Mouse (Mus musculus) CH12.LX (cell line): ENCODE results near the gene Mfap3. TPM values are rescaled to one million over a fixed set of nuclear protein-coding genes. Genes with fewer than 3 reads are reported as not detected.

Experiments used
- DNase-seq: peaks from one replicate; pipeline ENCODE4 v3.0.0-alpha.2; 2013; ENCODE audit errors: extremely low read depth
- H3K27ac ChIP-seq: 2 replicates; pipeline ENCODE4 v1.5.1; 2012; ENCODE audit warnings: low read depth, mild to moderate bottlenecking, control low read depth, moderate library complexity; ENCODE audit not compliant: insufficient read depth
- H3K27me3 ChIP-seq: replicated peaks from 2 replicates; pipeline ENCODE3; 2012; ENCODE audit warnings: inconsistent platforms
- H3K36me3 ChIP-seq, 2 experiments: replicated peaks in 1 of 2; 2 replicates each; pipeline versions ENCODE3 to v1.6.1; 2012; ENCODE audit warnings: inconsistent platforms in 1 of 2, low read length in 1 of 2, mild to moderate bottlenecking in 1 of 2, mixed read lengths in 1 of 2, moderate library complexity in 1 of 2; ENCODE audit not compliant: control insufficient read depth in 1 of 2, insufficient read depth in 1 of 2
- H3K4me1 ChIP-seq, 2 experiments: 2 replicates each; pipeline ENCODE4 v1.6.1; 2012; ENCODE audit warnings: inconsistent platforms in 1 of 2, moderate library complexity in 1 of 2; ENCODE audit not compliant: insufficient read depth in 2 of 2, control insufficient read depth in 1 of 2
- H3K4me2 ChIP-seq: 2 replicates; pipeline ENCODE4 v1.6.1; 2012; ENCODE audit warnings: low read depth, mild to moderate bottlenecking, control low read depth; ENCODE audit not compliant: poor library complexity, insufficient read depth, severe bottlenecking
- H3K4me3 ChIP-seq, 3 experiments: fragments of 150-350 bp in 1 of 3; sonication (generic) in 1 of 3; replicated peaks in 1 of 3; 2 replicates each; pipeline versions ENCODE3 to v1.5.1; 2011 to 2012; ENCODE audit warnings: low read depth in 2 of 3, low read length in 2 of 3, mild to moderate bottlenecking in 2 of 3, moderate library complexity in 2 of 3, control low read depth in 1 of 3, improper control_type of control experiment in 1 of 3, inconsistent platforms in 1 of 3, mixed read lengths in 1 of 3; ENCODE audit not compliant: poor library complexity in 1 of 3
- H3K79me2 ChIP-seq: replicated peaks from 2 replicates; pipeline ENCODE4 v1.6.1; 2012; ENCODE audit warnings: mild to moderate bottlenecking, moderate library complexity; ENCODE audit not compliant: control insufficient read depth, poor library complexity, insufficient read depth, severe bottlenecking; ENCODE audit errors: extremely low read depth
- H3K9ac ChIP-seq: 2 replicates; pipeline ENCODE4 v1.6.1; 2012; ENCODE audit warnings: low read depth, mild to moderate bottlenecking, control low read depth, moderate library complexity; ENCODE audit not compliant: insufficient read depth
- H3K9me3 ChIP-seq: replicated peaks from 2 replicates; pipeline ENCODE3; 2012; ENCODE audit warnings: low read length, inconsistent platforms, mixed read lengths
- CTCF ChIP-seq, 2 experiments: IDR thresholded peaks in 1 of 2; conservative IDR thresholded peaks in 1 of 2; 2 replicates each; pipeline ENCODE4 v1.5.1; 2011 to 2012; ENCODE audit warnings: low read depth in 2 of 2, low read length in 2 of 2, improper control_type of control experiment in 1 of 2, inconsistent platforms in 1 of 2, mild to moderate bottlenecking in 1 of 2, moderate library complexity in 1 of 2
- EP300 ChIP-seq: IDR thresholded peaks from 2 replicates; pipeline ENCODE4 v1.6.1; 2011; ENCODE audit warnings: low read length, improper control_type of control experiment
- ETS1 ChIP-seq: conservative IDR thresholded peaks from 2 replicates; pipeline ENCODE4 v1.6.1; 2012; ENCODE audit warnings: low read depth, mild to moderate bottlenecking, inconsistent platforms, low read length, improper control_type of control experiment, moderate library complexity
- GABPA ChIP-seq: IDR thresholded peaks from 2 replicates; pipeline ENCODE4 v1.6.1; 2012; ENCODE audit warnings: low read depth, low read length, improper control_type of control experiment, inconsistent platforms; ENCODE audit not compliant: insufficient replicate concordance
- JUN ChIP-seq: IDR thresholded peaks from 2 replicates; pipeline ENCODE4 v1.6.1; 2011; ENCODE audit warnings: low read depth, mild to moderate bottlenecking, low read length, improper control_type of control experiment, moderate library complexity; ENCODE audit not compliant: insufficient read depth
- MAFK ChIP-seq: IDR thresholded peaks from 2 replicates; pipeline ENCODE4 v1.6.1; 2011; ENCODE audit warnings: low read length, improper control_type of control experiment; ENCODE audit not compliant: insufficient replicate concordance
- MAX ChIP-seq: IDR thresholded peaks from 2 replicates; pipeline ENCODE4 v1.6.1; 2011; ENCODE audit warnings: low read length, improper control_type of control experiment
- MEF2A ChIP-seq: IDR thresholded peaks from 2 replicates; pipeline ENCODE4 v1.6.1; 2014; ENCODE audit warnings: low read depth, mild to moderate bottlenecking, inconsistent platforms, low read length, improper control_type of control experiment, borderline replicate concordance
- PAX5 ChIP-seq: IDR thresholded peaks from 2 replicates; pipeline ENCODE4 v1.6.1; 2012; ENCODE audit warnings: low read length, inconsistent platforms, mixed read lengths
- POLR2A ChIP-seq: IDR thresholded peaks from 2 replicates; pipeline ENCODE4 v1.6.1; 2011; ENCODE audit warnings: low read depth, mild to moderate bottlenecking, improper control_type of control experiment, low read length
- RCOR1 ChIP-seq: conservative IDR thresholded peaks from 2 replicates; pipeline ENCODE4 v1.6.1; 2012; ENCODE audit warnings: low read depth, mild to moderate bottlenecking, inconsistent platforms, low read length, improper control_type of control experiment
- SIN3A ChIP-seq: IDR thresholded peaks from 2 replicates; pipeline ENCODE4 v1.6.1; 2012; ENCODE audit warnings: low read length, improper control_type of control experiment, inconsistent platforms
- UBTF ChIP-seq: IDR thresholded peaks from 2 replicates; pipeline ENCODE4 v1.6.1; 2012; ENCODE audit warnings: low read depth, mild to moderate bottlenecking, inconsistent platforms, low read length, improper control_type of control experiment, moderate library complexity
- USF1 ChIP-seq: IDR thresholded peaks from 2 replicates; pipeline ENCODE4 v1.6.1; 2014; ENCODE audit warnings: low read depth, mild to moderate bottlenecking, inconsistent platforms, low read length, improper control_type of control experiment
- ZKSCAN1 ChIP-seq: IDR thresholded peaks from 2 replicates; pipeline ENCODE4 v1.6.1; 2012; ENCODE audit warnings: low read depth, inconsistent platforms, low read length, improper control_type of control experiment, borderline replicate concordance
- ZNF384 ChIP-seq: IDR thresholded peaks from 2 replicates; pipeline ENCODE4 v1.6.1; 2012; ENCODE audit warnings: low read depth, low read length, improper control_type of control experiment, inconsistent platforms
- dilution Hi-C: fragments of 300-500 bp; cut with MboI; formaldehyde crosslinking; loops from 2 replicates; pipeline ENCODE4 v1.14.3; 2020; ENCODE audit warnings: low sequenced_read_pairs; ENCODE audit not compliant: extremely low pct_unique_long_range_greater_than_20kb, extremely low pct_ligation_motif_present
- in situ Hi-C: fragments of 300-500 bp; cut with MboI; formaldehyde crosslinking; loops from 3 replicates; pipeline ENCODE4 v1.14.3; 2019; ENCODE audit warnings: low sequenced_read_pairs, low pct_ligation_motif_present, low pct_unique_long_range_greater_than_20kb, mixed read lengths
- polyA plus RNA-seq: library from polyadenylated mRNA; unstranded; fragments of >175 nt; gene quantifications from 2 replicates; pipeline ENCODE4 v1.2.1, GENCODE M21; 2012; ENCODE audit warnings: low read depth; ENCODE audit not compliant: insufficient read length
- total RNA-seq, 2 experiments: library from RNA; depleted of rRNA; stranded (reverse); fragments of 300-350 nt in 1 of 2; fragments of >200 nt in 1 of 2; gene quantifications; 2 replicates each; pipeline ENCODE4 v1.2.3; 2012 to 2014

Gene Mfap3
- total and polyA plus RNA-seq, 3 experiments = 22.6 to 32.2 (median 27.0) TPM

- H3K27me3 ChIP-seq = peaks cover 58% of the 10 kb centered on the region
- no peaks in the 10 kb centered on the region for H3K4me1 ChIP-seq
- H3K36me3 ChIP-seq = no peaks in the 10 kb centered on the region
- dilution Hi-C loops (no loop called here), in situ Hi-C loops (no loop called here)
- H3K4me2 ChIP-seq = no peak overlapping the region
- H3K4me3 ChIP-seq = no peak overlapping the region
- H3K9me3 ChIP-seq = peaks cover 6% of the 10 kb centered on the region
- H3K79me2 ChIP-seq = no peaks in the 10 kb centered on the region
- no peak for DNase-seq
- TF ChIP-seq UBTF = no peak
- no peak for TF ChIP-seq GABPA
- TF ChIP-seq ZKSCAN1 = no peak
- no peak for TF ChIP-seq ETS1
- TF ChIP-seq MAFK = no peak
- TF ChIP-seq EP300 = no peak
- TF ChIP-seq SIN3A = no peak
- TF ChIP-seq USF1 = no peak
- TF ChIP-seq PAX5 = no peak
- TF ChIP-seq CTCF (conservative IDR thresholded peaks at IDR 0.05 in 1 of 2, IDR thresholded peaks at IDR 0.05 in 1 of 2; ENCODE audit: low read depth in 2 of 2, low read length in 2 of 2) = no peak
- no peak for TF ChIP-seq ZNF384
- TF ChIP-seq RCOR1 = no peak
- no peak for TF ChIP-seq MAX
- no peak for TF ChIP-seq POLR2A
- no peak for TF ChIP-seq JUN
- no peak for TF ChIP-seq MEF2A
- TF ChIP-seq, all 38 proteins: peak for 0
- Histone ChIP-seq H3K9ac (no peak overlapping the region), H3K27ac (no peak overlapping the region)
Measured at GRCm38 (mm10) chr11:57582818-57583635, 64.6 kb downstream of the Mfap3 start.

Other genes with a start within 250 kb of the Mfap3 start
- gene Fam114a2, start within 50 bp of the Mfap3 start, total RNA-seq (2012; rRNA removed) = 42.0 and 54.3 TPM in 2 replicates
- gene Fam114a2, start within 50 bp of the Mfap3 start, total RNA-seq (2014; rRNA removed) = 65.9 and 66.4 TPM in 2 replicates
- 47.9 and 49.8 TPM in 2 replicates for gene Fam114a2, start within 50 bp of the Mfap3 start, polyA plus RNA-seq
- gene Galnt10, start 126.8 kb downstream of the Mfap3 start, total RNA-seq (2012; rRNA removed) = 0.85 and 0.92 TPM in 2 replicates
- not detected in 2 replicates for gene Galnt10, start 126.8 kb downstream of the Mfap3 start, total RNA-seq (2014; rRNA removed)
- 0.07 TPM in 1 of 2 replicates, not detected in the other for gene Galnt10, start 126.8 kb downstream of the Mfap3 start, polyA plus RNA-seq